Mouse (Mus musculus): ENCODE data around the gene Hspa12b.

Gene Hspa12b

GRCm38 (mm10) chr2:131152166-131152730 lies 25.2 kb downstream of the Hspa12b start:
- no peak for DNase-seq

GRCm38 (mm10) chr2:131154036-131154435 lies 27.0 kb downstream of the Hspa12b start:
- DNase-seq, result no peak

DNA sequence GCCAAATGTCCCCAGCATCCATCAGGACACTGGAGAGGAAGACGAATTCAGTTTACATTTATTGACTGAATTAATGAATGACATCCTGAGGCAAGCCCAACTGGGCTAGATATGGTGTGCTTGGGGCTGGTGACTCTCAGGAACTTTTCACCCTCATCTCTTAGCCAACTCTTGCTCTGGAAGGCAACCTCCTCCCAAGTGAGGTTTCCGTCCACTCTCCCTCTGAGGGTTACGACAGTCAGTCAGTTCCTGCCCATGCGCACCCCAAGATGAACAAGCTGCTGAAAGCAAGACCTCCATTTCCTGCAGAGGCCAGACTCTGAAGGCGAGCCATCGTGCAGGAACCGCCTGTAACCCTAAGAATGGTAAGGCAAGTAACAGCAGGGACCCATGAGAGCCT lies 29.9 kb downstream of the Hspa12b start:
- no peak for DNase-seq

DNA sequence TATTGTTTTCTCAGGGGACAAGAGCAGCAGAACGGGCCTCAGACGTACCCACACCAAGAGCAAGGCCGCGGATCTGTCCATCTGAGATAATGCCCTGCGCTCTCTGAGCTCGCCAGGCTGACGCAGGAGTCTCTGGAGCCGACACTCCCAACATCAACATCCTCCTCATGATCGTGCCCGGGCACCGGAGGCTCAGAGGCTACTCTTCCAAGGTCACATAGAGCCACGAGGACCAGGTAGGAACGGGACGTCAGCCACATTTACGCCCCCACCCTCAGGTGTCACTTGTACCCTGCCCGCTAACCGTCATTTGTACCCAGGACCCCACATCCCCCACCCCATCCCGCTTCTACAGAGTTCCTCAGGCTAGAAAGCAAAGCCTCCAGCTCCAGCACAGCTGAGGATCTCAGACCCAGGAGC lies 32.4 kb downstream of the Hspa12b start:
- no peak for DNase-seq

DNA sequence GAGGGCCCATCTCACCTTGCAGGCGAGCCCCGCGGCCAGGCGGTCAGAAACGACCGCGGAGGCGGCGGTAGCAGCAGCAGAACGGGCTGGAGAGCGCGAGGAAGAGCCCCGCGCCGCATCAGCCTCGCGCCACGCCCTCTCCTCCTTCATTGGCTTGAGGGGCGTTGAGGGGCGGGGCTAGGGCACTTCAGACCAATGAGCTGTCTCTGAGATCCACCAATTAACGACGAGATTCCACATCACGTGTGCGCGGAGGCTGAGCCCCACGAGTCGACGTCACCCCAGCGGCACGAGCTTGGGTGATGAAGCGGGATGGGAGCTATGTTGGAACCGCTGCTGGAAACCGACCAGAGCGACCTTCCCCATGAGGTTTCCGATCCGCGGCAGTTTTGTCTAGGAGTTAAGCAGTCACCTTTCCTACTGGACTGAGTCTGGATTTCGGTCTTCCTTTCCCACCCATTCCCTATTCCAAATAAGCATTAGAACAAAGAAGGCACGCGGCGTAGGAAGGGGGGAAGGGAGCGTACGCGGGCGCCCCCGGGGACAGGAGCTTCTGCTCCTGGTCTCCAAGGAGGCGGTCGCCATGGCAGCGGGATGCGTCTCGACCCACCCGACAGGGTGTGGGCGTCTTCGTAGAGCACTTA lies 33.0 kb downstream of the Hspa12b start, which contains the start of gene 1700037H04Rik:
TSS of gene 1700037H04Rik (minus strand) at position 144 of the 644 bp plus-strand sequence.
- DNase-seq, result peak; percentile 97

GRCm38 (mm10) chr2:131160671-131161111 lies 33.6 kb downstream of the Hspa12b start:
- peak; percentile 25 for DNase-seq

- DNase-seq, result no peak
These were observed 36.8 kb downstream of the Hspa12b start for GRCm38 (mm10) chr2:131163924-131164323.

DNA sequence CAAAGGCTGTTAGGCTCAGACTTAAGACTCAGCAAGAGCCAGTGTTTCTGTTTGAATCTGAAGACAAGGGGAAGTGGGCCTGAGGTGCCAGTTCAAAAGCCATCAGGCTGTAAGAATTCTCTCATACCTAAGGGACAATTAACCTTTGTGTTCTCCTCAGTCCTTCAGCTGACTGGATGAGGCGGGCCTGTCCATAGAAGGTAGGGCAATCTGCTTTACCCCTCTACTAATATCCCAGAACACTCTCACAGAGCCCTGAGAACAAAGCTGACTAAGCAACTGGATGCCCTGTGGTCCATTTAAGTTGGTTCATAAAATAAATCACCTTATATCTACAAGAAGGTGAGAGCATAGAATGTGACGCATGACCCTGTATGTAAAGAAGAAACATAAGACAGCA lies 39.1 kb downstream of the Hspa12b start:
- DNase-seq, result no peak

DNA sequence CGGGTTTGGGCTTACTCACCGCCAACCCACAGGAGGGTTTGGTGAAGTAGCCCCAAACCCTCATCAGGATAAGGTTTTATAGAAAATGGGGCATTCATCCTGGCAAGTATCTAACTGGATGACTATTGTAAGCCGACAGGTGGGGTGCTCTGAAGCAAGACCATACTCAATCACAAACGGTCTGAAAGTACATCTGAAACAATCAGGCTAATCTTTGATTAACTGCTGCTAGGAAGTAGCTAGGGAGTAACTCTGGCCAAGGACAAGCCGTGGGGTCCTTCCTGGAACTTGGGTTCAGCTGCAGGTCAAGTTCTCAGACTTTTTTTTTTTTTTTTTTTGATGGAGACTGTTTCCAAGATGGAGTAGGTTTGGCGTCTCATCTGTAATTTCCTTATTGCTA lies 40.9 kb downstream of the Hspa12b start:
- DNase-seq, result no peak

DNA sequence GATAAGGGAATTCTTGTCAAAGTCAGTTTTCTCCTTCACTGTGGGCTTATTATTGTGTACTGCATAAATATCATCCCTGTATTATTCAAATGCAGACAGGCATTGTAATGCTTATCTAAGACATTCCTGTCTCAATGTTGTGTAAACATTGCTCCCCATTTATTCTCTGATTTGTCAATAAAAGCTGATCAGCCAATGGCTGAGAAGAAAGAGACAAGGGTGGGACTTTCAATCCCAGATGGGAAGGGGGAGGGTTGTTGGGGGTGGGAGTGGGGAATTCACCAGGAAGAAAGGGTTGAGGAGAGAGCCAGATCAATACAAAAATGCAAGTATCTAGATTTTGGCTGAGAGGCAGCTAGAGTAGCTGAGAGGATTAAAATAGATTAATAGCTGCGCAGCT lies 41.8 kb downstream of the Hspa12b start:
- no peak for DNase-seq

GRCm38 (mm10) chr2:131170936-131171335 lies 43.9 kb downstream of the Hspa12b start:
- no peak for DNase-seq

GRCm38 (mm10) chr2:131171401-131172104 lies 44.5 kb downstream of the Hspa12b start:
- peak; percentile 76 for DNase-seq

GRCm38 (mm10) chr2:131172322-131172721 lies 45.2 kb downstream of the Hspa12b start:
- DNase-seq, result no peak

- peak; percentile 67 for DNase-seq
These were observed 47.6 kb downstream of the Hspa12b start for GRCm38 (mm10) chr2:131174700-131175099.

DNA sequence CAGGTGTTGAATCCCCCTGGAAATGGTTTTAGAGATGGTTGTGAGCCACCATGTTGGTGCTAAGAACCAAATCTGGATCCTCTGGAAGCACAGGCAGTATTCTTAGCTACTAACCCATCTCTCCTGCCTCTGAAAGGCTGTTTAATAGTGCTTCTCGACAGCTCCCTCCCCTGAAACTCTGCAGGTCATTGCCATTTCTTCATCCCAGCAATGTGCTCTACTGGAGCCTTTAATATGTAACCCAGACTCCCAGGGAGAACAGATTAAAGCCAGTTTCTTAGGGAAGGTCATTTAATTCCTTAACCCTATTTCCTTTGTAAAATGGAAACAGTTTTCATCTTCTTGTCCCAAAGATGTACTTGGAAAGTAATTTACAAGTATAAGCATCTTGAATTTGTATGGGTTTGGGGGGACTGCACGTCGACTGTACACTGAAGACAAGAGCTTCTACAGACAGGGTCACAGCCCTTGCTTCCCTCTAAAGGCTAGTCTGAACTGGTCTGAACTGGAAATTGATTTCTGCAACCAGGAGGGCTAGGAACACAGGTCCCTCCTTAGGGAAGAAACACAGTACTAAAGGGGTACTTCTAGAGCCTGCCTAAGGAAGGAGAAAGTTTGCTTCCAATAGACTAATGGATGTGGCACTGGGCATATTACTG lies 48.3 kb downstream of the Hspa12b start:
- DNase-seq, result no peak

GRCm38 (mm10) chr2:131175945-131176309 lies 48.8 kb downstream of the Hspa12b start:
- no peak for DNase-seq

GRCm38 (mm10) chr2:131176491-131176890 lies 49.4 kb downstream of the Hspa12b start:
- no peak for DNase-seq

GRCm38 (mm10) chr2:131177932-131178331 lies 50.9 kb downstream of the Hspa12b start:
- no peak for DNase-seq

DNA sequence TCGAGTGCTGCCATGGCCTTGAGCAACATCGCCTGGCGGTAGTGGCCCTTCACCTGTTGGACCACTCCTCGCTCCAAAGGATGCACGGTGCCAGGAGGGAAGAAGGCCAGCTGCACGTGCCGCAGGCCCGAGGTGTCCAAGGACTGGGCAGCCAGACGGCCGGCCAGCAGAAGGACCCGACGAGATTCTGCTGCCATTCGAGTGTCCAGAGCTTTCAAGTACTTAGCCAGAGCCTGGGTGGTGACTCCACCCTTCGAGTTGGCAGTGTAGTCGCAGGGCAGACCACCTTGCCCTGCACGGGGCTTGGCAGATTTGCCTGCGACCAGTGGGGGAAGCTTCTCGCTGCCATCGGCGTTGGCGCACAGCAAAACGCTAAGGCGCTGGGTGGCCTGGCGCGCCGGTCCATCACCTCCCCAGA lies 51.8 kb downstream of the Hspa12b start:
- peak; percentile 36 for DNase-seq

- peak; percentile 51 for DNase-seq
These were observed 52.3 kb downstream of the Hspa12b start for GRCm38 (mm10) chr2:131179246-131179886.

DNA sequence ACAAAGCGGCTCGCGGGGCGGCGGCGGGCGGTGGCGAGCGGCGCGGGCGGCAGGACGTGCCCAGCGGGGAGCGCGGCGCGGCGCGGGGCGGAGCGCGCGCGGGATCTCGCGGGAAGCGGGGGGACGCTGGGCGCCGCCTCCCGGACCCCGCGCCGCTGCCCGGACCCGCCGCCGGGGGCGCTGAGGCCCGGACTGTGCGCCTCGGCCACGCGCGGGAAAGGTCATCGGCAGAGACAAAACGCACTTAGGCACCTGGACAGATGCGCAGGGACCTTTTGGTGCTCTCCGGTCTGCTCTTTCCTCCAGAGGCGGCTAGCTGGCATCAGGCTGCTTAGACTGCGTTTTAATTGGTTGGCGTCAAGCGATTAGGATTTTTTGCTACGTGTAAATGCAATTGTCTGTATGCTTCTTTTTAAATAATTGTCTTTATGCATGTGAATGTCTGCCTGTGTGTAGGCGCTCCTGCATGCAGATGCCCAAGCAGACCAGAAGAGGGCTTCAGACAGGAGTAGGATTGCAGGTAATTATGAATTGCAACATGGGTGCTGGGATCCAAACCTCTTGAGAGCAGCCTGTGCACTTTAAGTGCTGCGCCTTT lies 53.0 kb downstream of the Hspa12b start, which contains the start of gene Cenpb:
TSS of gene Cenpb (minus strand) at position 78 of the 598 bp plus-strand sequence.
- peak; percentile 81 for DNase-seq

DNA sequence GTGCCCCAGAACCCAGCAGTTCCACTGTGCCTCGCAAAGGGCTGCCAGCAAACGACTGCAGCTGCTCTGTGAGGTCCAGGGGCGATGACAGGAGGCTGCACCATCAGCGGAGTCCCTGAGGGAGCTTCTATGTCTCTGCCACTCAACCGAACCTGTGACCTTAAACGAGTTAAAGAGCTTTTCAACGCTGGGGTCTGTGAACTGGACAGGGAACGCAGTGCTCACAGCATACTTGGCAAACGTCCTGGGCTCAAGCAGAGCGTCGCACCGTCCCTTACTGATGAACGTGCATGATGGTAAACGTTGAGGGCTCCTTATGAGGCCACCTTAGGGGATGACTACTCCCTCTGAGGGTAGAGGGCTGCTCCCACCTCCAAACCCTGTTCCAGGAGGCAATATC lies 59.3 kb downstream of the Hspa12b start:
- DNase-seq, result no peak
